Mouse (Mus musculus) neural tube, embryonic 15.5 days (tissue): ENCODE measurements around the gene Med16. TPM values are rescaled to one million over a fixed set of nuclear protein-coding genes. Genes with fewer than 3 reads are reported as not detected.

Source experiments
- ATAC-seq: fragments of 200-750 bp; cut with Nextera tagmentation; 2 replicates; pipeline ENCODE4 v1.8.0; 2017; ENCODE audit warnings: mild to moderate bottlenecking, moderate TSS enrichment, moderate library complexity; ENCODE audit not compliant: low FRiP score
- H3K27ac ChIP-seq: fragments of 300-500 bp; sonication (generic); replicated peaks from 2 replicates; pipeline ENCODE4 v1.5.1; 2015; ENCODE audit warnings: mild to moderate bottlenecking, inconsistent platforms
- H3K27me3 ChIP-seq: fragments of 300-500 bp; sonication (generic); replicated peaks from 2 replicates; pipeline ENCODE4 v1.6.1; 2015; ENCODE audit warnings: inconsistent platforms
- H3K36me3 ChIP-seq: fragments of 300-500 bp; sonication (generic); 2 replicates; pipeline ENCODE4 v1.6.1; 2015; ENCODE audit warnings: inconsistent platforms
- H3K4me1 ChIP-seq: fragments of 300-500 bp; sonication (generic); 2 replicates; pipeline ENCODE4 v1.6.1; 2015; ENCODE audit warnings: inconsistent platforms
- H3K4me2 ChIP-seq: fragments of 300-500 bp; sonication (generic); 2 replicates; pipeline ENCODE4 v1.6.1; 2015; ENCODE audit warnings: inconsistent platforms, mild to moderate bottlenecking, moderate library complexity
- H3K4me3 ChIP-seq: fragments of 300-500 bp; sonication (generic); replicated peaks from 2 replicates; pipeline ENCODE4 v1.5.1; 2015; ENCODE audit warnings: mild to moderate bottlenecking, inconsistent platforms
- H3K9ac ChIP-seq: fragments of 300-500 bp; sonication (generic); replicated peaks from 2 replicates; pipeline ENCODE4 v1.6.1; 2015; ENCODE audit warnings: mild to moderate bottlenecking, inconsistent platforms
- H3K9me3 ChIP-seq: fragments of 300-500 bp; sonication (generic); replicated peaks from 2 replicates; pipeline ENCODE4 v1.6.1; 2016; ENCODE audit warnings: inconsistent platforms
- WGBS: fragments of 180-500 bp; shearing (Covaris S2); methylation state at CpG from one replicate; pipeline ENCODE4 v1.1.7; 2015; ENCODE audit warnings: mixed read lengths; 5-methylcytosine and 5-hydroxymethylcytosine counted together
- polyA plus RNA-seq: library from polyadenylated mRNA; unstranded; fragments of >200 nt; fragmentation: Nextera tagmentation; extraction: Ambion mirVana; gene quantifications from 2 replicates; pipeline ENCODE4 v1.2.1, GENCODE M21; 2015

Gene Med16
- polyA plus RNA-seq, 1 experiment from 2014 or later: 44.9 TPM

DNA sequence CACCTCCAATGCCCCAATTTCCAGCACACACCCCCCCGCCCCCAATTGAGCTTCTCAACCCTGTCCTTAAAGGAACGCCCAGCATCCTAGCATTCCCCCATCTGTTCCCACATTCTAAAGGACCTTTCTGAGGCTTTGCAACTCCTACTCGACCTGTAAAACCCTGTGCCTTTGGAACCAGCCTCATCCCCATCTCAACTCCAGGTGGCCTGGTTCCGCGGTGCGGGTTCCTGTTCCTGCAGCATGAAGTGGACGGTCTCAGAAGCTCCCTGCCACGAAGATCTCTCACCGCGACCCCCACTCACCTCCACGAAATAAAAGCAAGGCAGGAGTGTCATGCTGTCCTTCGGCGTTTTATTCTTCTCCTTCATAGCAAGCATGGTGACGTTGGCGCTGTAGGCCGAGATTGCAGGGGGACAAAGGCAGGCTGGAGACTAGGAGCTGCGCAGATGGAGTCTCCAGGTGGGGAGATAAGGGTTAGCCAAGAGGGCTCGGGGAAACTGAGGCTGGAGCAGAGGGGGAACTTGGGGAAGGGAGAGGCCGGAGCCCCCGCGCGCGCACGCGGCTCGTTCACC, 34.9 kb downstream of the Med16 start:
- H3K9me3 ChIP-seq: no peaks in the 10 kb centered on the region
- peak overlapping the region; percentile 70 for H3K4me3 ChIP-seq
- 1% methylated on average over 26 of the region's 26 CpGs for WGBS
- H3K4me1 ChIP-seq: peaks cover 50% of the 10 kb centered on the region
- H3K36me3 ChIP-seq: peaks cover 13% of the 10 kb centered on the region
- no peaks in the 10 kb centered on the region for H3K27me3 ChIP-seq
- H3K27ac ChIP-seq: peak overlapping the region; percentile 91
- ATAC-seq: peak; percentile 8
- peak overlapping the region; percentile 95 for H3K9ac ChIP-seq
- peak overlapping the region; percentile 89 for H3K4me2 ChIP-seq

DNA sequence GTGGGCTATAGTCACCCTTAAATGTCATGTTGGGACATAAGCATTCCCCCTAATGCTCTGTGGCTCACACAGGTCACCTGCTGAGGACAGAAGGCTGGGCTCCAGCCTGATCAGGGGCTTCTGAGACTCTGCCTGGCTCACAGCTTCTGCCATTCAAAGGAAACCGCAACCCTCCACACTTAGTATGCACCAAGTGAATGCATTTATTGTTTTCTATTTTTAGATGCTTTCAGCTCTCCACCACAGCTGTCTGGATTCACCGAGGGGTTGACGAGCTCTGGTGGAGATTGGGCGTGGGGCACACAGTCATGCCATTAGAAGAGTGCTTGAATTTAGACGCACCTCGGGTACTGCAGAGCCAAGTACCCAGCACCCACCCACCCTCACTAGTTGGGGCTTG, 35.4 kb downstream of the Med16 start:
- Histone ChIP-seq H3K36me3 (peaks cover 14% of the 10 kb centered on the region), H3K27me3 (no peaks in the 10 kb centered on the region), H3K9me3 (no peaks in the 10 kb centered on the region), H3K9ac (peak overlapping the region; percentile 95), H3K4me2 (peak overlapping the region; percentile 89), H3K27ac (peak overlapping the region; percentile 91), H3K4me3 (peak overlapping the region; percentile 70), H3K4me1 (peaks cover 50% of the 10 kb centered on the region)
- 3% methylated on average over 6 of the region's 6 CpGs for WGBS
- ATAC-seq: peak; percentile 4; the same call in 1 of the 2 replicates

DNA sequence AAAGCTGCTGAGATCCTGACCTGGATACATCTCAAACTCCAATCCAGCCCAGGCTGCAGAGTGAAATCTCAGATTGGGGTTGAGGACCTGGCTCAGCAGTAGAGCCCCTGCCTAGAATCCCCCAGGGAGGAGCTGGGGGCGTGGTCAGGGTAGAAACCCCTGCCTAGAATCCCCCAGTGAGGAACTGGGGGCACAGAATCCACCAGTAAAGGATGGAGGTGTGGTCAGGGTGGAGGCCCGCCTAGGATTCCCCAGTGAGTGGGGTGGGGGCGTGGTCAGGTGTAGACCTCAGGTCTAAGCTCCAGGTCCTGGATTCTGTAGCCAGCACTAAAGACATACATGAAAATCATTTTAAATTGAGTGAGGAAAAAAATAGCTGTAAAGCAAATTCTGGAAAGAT, 35.9 kb downstream of the Med16 start:
- H3K9me3 ChIP-seq: no peaks in the 10 kb centered on the region
- peak overlapping the region; percentile 91 for H3K27ac ChIP-seq
- H3K4me2 ChIP-seq: peak overlapping the region; percentile 89
- H3K4me1 ChIP-seq: peaks cover 50% of the 10 kb centered on the region
- no peak for ATAC-seq
- H3K4me3 ChIP-seq: peak overlapping the region; percentile 70
- peak overlapping the region; percentile 95 for H3K9ac ChIP-seq
- H3K36me3 ChIP-seq: peaks cover 15% of the 10 kb centered on the region
- 40% methylated on average over 3 of the region's 3 CpGs for WGBS
- no peaks in the 10 kb centered on the region for H3K27me3 ChIP-seq

DNA sequence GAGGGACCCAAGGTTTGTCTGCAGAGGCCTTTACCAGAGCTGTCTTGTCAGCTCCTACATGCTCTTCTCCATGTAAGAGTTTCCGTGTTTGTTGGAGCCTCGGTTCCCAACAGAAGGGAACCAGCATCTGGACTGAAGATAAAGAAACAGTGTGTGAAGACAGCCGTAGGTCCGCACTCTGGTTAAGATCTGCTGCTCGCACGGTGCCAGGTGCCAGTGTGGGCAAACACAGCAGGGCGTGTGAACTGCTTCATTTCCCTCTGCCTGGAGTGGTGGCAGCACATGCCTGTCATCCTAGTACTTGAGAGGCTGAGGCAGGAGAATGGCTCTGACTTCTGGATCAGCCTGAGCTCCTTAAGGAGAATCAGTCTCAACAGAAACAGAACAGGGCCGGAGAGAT, 36.9 kb downstream of the Med16 start:
- no peak for ATAC-seq
- H3K36me3 ChIP-seq: peaks cover 21% of the 10 kb centered on the region
- no peaks in the 10 kb centered on the region for H3K9me3 ChIP-seq
- H3K27me3 ChIP-seq: no peaks in the 10 kb centered on the region
- H3K4me1 ChIP-seq: peaks cover 56% of the 10 kb centered on the region
- peak overlapping the region; percentile 70 for H3K4me3 ChIP-seq
- H3K9ac ChIP-seq: no peak overlapping the region
- 80% methylated on average over 8 of the region's 8 CpGs for WGBS
- no peak overlapping the region; the same call in 1 of the 2 replicates for H3K27ac ChIP-seq
- H3K4me2 ChIP-seq: peak overlapping the region; percentile 89

DNA sequence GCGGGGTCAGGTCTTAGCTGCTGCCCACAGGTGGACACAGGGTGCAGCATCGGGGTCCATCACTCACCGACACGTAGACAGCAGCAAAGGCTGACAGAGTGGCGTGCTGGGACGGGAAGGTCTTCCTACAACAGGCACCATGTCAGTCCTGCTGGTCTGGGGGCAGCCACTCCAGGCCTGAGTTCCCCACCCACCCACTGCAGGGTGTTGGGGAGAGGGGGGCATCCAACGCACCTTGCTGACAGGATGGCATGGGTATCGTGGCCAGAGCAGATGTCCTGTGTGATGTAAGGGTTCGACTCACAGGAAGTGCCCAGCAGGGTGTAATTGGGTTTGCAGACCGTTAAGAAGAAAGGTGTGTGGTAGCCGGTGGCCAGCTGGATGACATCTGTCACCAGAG, 42.1 kb downstream of the Med16 start:
- Histone ChIP-seq H3K9me3 (no peaks in the 10 kb centered on the region), H3K4me2 (no peak overlapping the region), H3K27me3 (no peaks in the 10 kb centered on the region), H3K36me3 (peaks cover 64% of the 10 kb centered on the region), H3K27ac (no peak overlapping the region; the same call in 1 of the 2 replicates), H3K9ac (no peak overlapping the region), H3K4me1 (peaks cover 55% of the 10 kb centered on the region), H3K4me3 (no peak overlapping the region)
- WGBS: 71% methylated on average over 11 of the region's 11 CpGs
- ATAC-seq: no peak

DNA sequence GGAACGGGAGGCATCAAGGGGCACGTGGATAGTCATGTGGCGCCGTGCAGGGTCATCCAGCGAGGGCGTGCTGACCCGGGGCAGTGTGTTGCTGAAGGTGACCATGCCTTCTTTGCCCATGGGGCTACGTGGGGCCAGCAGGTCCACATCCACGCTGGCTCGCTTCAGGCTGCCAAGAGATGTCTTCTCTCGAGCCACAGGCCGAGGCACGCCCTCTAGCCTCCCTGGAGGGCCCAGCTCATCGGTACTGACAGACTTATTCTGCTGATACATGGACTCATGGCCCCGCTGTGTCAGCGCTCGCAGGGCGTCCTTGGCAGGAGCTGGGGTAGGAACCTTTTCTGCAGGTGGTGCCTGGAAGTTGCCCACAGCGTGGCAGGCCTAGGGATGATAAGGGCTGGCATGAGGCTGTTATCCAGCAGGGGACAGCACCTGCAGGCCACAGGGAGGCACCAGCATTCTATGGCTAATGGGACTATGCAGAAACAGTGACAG, 42.9 kb downstream of the Med16 start:
- Histone ChIP-seq H3K27me3 (no peaks in the 10 kb centered on the region), H3K36me3 (peaks cover 68% of the 10 kb centered on the region), H3K9ac (no peak overlapping the region), H3K9me3 (no peaks in the 10 kb centered on the region), H3K27ac (peak overlapping the region; percentile 50), H3K4me1 (peaks cover 48% of the 10 kb centered on the region), H3K4me3 (no peak overlapping the region), H3K4me2 (no peak overlapping the region)
- ATAC-seq: no peak
- 74% methylated on average over 19 of the region's 19 CpGs for WGBS

DNA sequence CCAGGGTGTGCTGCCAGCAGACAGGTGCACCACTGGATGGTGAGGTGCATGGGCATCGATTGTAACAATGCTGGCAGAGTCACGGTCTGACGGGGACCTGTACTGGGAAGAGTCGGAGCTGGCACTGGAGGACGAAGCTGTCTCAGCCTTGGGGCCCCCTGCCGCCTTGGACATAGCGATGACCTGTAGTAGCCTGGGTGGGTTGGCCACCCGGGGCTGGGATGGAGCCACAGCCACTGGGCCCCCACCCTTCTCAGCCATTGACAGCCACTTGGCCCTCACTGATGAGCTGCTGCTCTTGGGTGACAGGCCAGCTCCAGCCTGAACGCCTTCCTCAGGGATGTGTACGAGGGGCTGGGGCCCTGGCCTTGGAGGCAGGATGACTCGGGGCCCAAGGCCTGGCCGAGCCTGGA, 43.5 kb downstream of the Med16 start:
- peak overlapping the region; percentile 20; the same call in 1 of the 2 replicates for H3K9ac ChIP-seq
- H3K4me3 ChIP-seq: no peak overlapping the region
- ATAC-seq: peak; percentile 6
- H3K27me3 ChIP-seq: no peaks in the 10 kb centered on the region
- WGBS: 64% methylated on average over 12 of the region's 12 CpGs
- H3K27ac ChIP-seq: peak overlapping the region; percentile 51; the same call in 1 of the 2 replicates
- H3K4me2 ChIP-seq: no peak overlapping the region
- H3K4me1 ChIP-seq: peaks cover 46% of the 10 kb centered on the region
- no peaks in the 10 kb centered on the region for H3K9me3 ChIP-seq
- H3K36me3 ChIP-seq: peaks cover 75% of the 10 kb centered on the region

DNA sequence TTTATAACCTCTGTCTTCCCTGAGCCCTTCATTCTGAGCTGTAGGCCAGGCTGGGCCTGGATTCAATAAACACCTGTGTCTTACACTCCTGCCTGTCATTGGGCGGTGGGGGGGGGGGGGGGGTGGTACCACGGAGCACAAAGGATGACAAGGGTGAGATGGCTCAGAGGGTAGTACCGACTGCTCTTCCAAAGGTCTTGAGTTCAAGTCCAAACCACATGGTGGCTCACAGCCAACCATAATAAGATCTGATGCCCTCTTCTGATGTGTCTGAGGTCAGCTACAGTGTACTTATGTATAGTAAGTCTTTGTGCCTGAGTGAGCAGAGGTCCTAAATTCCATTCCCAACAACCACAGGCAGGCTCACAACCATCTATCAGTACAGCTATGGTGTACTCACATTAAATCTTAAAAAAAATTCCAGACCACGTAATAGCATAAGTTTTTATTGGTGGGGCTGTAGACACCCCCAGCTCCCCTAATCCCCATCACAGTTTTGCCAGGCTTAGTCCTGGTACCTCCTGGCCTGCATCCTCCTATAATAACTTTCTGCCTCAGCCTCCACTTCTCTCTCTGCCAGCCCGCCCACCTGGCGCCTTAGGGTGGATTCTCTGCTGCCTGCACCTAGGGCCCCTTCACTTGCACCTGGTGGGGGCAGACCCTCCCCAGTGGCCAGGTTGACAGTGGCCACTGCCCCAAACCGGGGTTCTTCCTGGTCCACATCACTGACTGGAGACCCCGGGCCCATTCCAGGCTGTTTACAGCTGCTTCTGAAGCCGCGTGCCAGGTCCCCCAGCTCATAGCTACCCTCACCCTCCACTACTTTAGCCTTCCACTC, 44.2 kb downstream of the Med16 start:
- Histone ChIP-seq H3K4me1 (peaks cover 45% of the 10 kb centered on the region), H3K27me3 (no peaks in the 10 kb centered on the region), H3K36me3 (peaks cover 76% of the 10 kb centered on the region), H3K4me2 (no peak overlapping the region; the same call in 1 of the 2 replicates), H3K9me3 (no peaks in the 10 kb centered on the region), H3K4me3 (no peak overlapping the region), H3K9ac (peak overlapping the region; percentile 20; the same call in 1 of the 2 replicates), H3K27ac (peak overlapping the region; percentile 51; the same call in 1 of the 2 replicates)
- 63% methylated on average over 8 of the region's 10 CpGs for WGBS
- peak; percentile 9; the same call in 1 of the 2 replicates for ATAC-seq

DNA sequence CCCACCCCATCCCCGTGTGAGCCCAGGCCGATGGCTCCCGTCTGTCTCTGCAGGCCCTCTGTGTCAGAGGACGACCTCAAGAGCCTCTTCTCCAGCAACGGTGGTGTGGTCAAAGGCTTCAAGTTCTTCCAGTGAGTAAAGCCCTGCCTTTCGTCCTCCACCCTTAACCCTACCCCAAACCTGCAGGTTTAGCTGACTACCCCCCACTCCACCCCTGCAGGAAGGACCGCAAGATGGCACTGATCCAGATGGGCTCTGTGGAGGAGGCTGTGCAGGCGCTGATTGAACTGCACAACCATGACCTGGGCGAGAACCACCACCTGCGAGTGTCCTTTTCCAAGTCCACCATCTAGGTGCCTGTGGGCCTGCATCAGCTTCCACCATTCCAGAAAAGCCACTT, 45.8 kb downstream of the Med16 start:
- Histone ChIP-seq H3K4me2 (no peak overlapping the region), H3K4me3 (no peak overlapping the region), H3K27me3 (no peaks in the 10 kb centered on the region), H3K4me1 (peaks cover 54% of the 10 kb centered on the region), H3K9me3 (no peaks in the 10 kb centered on the region), H3K9ac (no peak overlapping the region), H3K36me3 (peaks cover 83% of the 10 kb centered on the region), H3K27ac (no peak overlapping the region)
- WGBS: 76% methylated on average over 10 of the region's 10 CpGs
- ATAC-seq: no peak

DNA sequence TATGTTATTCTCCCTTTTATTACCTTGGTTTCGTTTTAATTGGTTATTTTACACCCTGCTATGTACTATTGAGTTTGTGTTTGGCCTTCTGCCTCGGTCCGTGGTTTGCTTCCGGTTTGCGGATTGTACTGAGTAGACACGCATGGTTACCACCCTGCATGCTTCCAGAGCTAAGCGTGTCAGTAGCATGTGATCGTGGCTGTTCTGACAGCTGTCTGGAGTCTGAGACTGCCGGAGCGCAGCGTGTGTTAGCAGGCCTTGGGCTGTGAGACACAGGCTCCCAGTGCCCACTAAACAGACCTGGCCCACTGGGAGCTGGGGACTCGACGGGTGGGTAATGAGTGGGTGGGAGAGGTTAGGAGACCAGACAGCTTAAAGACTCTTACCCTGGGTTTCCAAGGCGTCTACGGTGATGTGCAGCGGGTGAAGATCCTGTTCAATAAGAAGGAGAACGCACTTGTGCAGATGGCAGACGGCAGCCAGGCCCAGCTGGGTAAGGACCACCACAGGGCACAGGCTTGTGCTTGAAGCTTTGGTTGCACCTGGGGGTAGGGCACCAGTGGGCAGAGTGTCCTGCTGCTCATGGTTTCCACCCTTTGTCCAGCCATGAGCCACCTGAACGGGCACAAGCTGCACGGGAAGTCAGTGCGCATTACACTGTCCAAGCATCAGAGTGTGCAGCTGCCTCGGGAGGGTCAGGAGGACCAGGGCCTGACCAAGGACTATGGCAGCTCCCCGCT, 46.5 kb downstream of the Med16 start:
- Histone ChIP-seq H3K27ac (0 out of 2 replicates have a peak overlapping the region, but pooled peaks have one; percentile 23), H3K4me1 (peaks cover 57% of the 10 kb centered on the region), H3K4me2 (no peak overlapping the region), H3K36me3 (peaks cover 84% of the 10 kb centered on the region), H3K27me3 (no peaks in the 10 kb centered on the region), H3K4me3 (no peak overlapping the region), H3K9me3 (no peaks in the 10 kb centered on the region), H3K9ac (no peak overlapping the region)
- 74% methylated on average over 23 of the region's 23 CpGs for WGBS
- no peak for ATAC-seq
